Mouse (Mus musculus): ENCODE results near the gene Oaf. TPM values are rescaled to one million over a fixed set of nuclear protein-coding genes. Genes with fewer than 3 reads are reported as not detected.

Gene Oaf
- polyA plus RNA-seq, 1 experiment from 2014 or later, result 89.3 TPM

DNA sequence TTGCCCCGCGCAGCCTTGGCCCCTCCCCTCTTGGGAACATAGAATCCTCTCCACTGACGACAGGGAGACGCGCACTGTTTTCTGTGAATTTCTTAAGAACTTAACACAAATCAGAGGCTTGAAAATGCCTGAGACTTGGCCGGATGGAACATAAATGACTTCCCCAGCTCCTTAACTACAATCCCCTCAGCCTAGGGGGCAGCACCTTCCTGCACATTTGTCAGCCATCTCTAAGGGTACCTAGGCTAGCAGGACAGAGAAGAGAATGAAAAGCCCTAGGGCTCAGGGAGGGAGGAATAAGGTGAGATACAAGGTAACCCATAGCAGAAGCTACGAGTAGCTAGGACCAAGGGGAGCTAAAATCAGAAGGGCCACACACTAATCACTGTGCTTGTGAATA lies 61.5 kb downstream of the Oaf start:
- Histone ChIP-seq H3K27ac (no peak overlapping the region), H3K4me3 (no peak overlapping the region), H3K4me2 (replicated peaks) (no peak overlapping the region), H3K4me1 (peaks cover 6% of the 10 kb centered on the region; the same call in 1 of the 2 replicates), H3K27me3 (no peaks in the 10 kb centered on the region), H3K9ac (no peak overlapping the region), H3K36me3 (no peaks in the 10 kb centered on the region), H3K9me3 (no peaks in the 10 kb centered on the region)
- ATAC-seq (ENCODE audit: insufficient number of reproducible peaks, insufficient read depth, low FRiP score, low TSS enrichment), result no peak
- 52% methylated on average over 7 of the region's 7 CpGs for WGBS

Other genes starting within 250 kb of the Oaf start
- gene Arhgef12, start 132.7 kb downstream of the Oaf start, polyA plus RNA-seq (2016; fragmentation: Nextera tagmentation; extraction: Ambion mirVana), result 17.0 and 19.7 TPM in 2 replicates
- gene Tmem136, start 123.3 kb downstream of the Oaf start, polyA plus RNA-seq (2016; fragmentation: Nextera tagmentation; extraction: Ambion mirVana), result 10.0 and 11.2 TPM in 2 replicates
- gene Pou2f3, start 29.5 kb downstream of the Oaf start, polyA plus RNA-seq (2016; fragmentation: Nextera tagmentation; extraction: Ambion mirVana), result 0.18 TPM in 1 of 2 replicates, not detected in the other
- gene Trim29, start 70.9 kb upstream of the Oaf start, polyA plus RNA-seq (2016; fragmentation: Nextera tagmentation; extraction: Ambion mirVana), result 12.3 and 12.9 TPM in 2 replicates

Data from embryonic facial prominence, embryonic 12.5 days (tissue).